Mouse (Mus musculus): ENCODE measurements around the gene Hcn3.

DNA sequence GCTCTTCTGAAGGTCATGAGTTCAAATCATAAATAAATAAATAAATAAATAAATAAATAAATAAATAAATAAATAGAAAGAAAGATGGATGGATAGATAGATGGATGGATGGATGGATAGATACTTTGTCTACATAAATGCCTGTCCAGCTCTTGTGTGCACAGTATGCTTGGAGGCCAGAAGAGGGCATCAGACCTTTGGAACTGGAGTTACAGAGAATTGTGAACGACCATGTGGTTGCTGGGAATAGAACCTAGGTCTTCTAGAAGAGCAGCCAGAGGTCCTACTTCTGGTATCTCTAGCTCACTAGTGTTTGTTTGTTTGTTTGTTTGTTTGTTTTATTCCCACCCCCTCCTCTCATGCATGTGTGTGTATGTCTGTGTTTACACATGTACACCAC is 33.4 kb upstream of the Hcn3 start:
- no peak for TF ChIP-seq POLR2A (IDR thresholded peaks at IDR 0.05; ENCODE audit: control insufficient read depth, extremely low read depth, insufficient read depth, low read length, poor library complexity)
- TF ChIP-seq CTCF (IDR thresholded peaks at IDR 0.05; ENCODE audit: borderline replicate concordance, control insufficient read depth, extremely low read depth, insufficient read depth, low read length, poor library complexity) = no peak
